Mouse (Mus musculus): ENCODE data around the gene Cbx2. TPM values are rescaled to one million over a fixed set of nuclear protein-coding genes. Genes with fewer than 3 reads are reported as not detected.

Cbx2 gene
- polyA plus RNA-seq, 1 experiment, result 11.6 TPM

DNA sequence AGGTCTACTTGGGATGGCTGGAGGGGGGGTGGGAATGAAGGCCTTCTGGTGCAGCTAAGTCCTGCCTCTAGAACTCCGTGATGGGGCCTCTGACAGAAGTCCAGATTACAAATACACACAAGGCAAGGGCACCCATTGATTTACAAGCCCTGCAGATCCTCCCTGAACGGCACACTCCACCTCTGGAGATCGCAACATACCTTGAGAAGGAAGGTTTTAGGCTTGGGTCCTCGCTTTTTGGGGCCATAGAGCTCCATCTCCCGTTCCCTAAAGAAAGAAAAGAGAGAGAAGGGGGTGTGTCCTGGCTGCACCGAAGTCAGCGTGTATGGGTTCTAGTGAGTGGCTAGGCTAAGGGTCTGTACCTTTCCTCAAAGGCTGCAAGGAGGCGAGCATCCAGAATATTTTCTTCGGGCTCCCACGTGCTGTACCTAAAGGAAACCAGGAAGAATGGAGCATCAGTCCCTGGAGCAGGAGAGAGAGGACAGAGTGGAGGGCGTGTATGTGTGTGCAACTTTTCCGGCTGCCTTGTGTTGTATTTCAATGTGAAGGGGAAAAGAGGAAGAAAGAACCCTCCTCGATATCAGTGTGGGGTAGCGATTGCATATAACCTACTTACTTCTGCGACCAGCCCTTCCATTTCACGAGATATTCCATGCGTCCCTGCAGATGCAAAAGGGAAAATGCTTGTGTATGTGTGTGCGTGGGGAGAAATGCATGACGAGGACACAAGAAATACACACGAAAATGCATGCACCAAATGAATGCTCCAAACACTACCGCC, 17.2 kb downstream of the Cbx2 start:
- Histone ChIP-seq H3K27ac (ENCODE audit: insufficient read depth, low read length) (no peak overlapping the region), H3K36me3 (ENCODE audit: control insufficient read depth, insufficient read depth, low read length, poor library complexity, severe bottlenecking) (no peaks in the 10 kb centered on the region), H3K4me1 (ENCODE audit: control insufficient read depth, insufficient read depth, low read length) (no peaks in the 10 kb centered on the region), H3K9me3 (replicated peaks; ENCODE audit: control insufficient read depth, insufficient read depth, low read length, poor library complexity, severe bottlenecking) (no peaks in the 10 kb centered on the region), H3K4me3 (ENCODE audit: low read depth, low read length) (peak overlapping the region; percentile 75), H3K9ac (ENCODE audit: low read depth, poor library complexity, severe bottlenecking) (no peak overlapping the region), H3K27me3 (ENCODE audit: control insufficient read depth, insufficient read depth, low read length, poor library complexity, severe bottlenecking) (peaks cover 35% of the 10 kb centered on the region)
- no peak for TF ChIP-seq EP300 (IDR thresholded peaks at IDR 0.05; ENCODE audit: insufficient read depth, low read depth, low read length)
- TF ChIP-seq CTCF (IDR thresholded peaks at IDR 0.05; ENCODE audit: low read depth, low read length), result no peak
- TF ChIP-seq POLR2A (IDR thresholded peaks at IDR 0.05; ENCODE audit: insufficient read depth, low read length), result no peak

DNA sequence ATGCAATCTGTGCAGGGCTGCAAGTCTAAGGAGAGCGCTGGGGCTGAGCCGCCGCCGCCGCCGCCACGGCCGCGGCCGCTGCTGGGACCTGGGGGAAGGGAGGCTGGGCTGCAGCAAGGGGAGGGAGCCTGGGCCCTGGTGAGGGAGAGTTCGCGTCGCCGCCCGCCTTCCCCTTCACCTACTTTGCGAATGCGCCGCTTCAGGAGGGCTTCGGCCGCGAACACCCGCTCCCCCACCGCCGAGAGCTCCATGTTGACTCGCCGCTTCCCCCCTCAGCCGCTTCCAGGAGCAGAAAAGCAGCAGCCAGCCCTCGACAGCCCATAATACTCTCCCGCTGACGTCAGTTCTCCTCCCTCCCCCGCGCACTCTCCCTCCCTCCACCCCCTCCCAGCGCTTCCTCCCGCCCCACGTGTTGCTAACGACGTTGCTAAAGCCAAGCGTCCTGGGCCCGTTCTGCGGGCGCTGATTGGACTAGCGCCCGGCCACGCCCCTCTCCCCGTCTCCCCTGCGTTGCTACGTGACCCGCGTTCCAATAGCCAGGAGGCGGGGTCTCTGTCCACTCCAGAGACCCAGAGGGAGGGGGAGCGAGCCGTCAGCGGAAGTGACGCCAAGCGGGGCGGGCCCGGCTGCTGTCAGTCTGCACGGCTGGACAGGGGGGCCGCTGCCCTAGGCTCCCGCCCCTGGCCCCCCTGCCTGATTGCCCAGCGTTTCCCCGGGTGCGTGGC, 18.0 kb downstream of the Cbx2 start, which contains the start of gene Cbx8:
Cbx8 (minus strand) TSS at position 370 of the 725 bp plus-strand sequence.
- peak within 1 kb of the TSS; percentile 36; the same call in 1 of the 2 replicates for H3K9ac ChIP-seq (ENCODE audit: low read depth, poor library complexity, severe bottlenecking)
- TF ChIP-seq POLR2A (IDR thresholded peaks at IDR 0.05; ENCODE audit: insufficient read depth, low read length), result no peak
- no peak for TF ChIP-seq CTCF (IDR thresholded peaks at IDR 0.05; ENCODE audit: low read depth, low read length)
- TF ChIP-seq EP300 (IDR thresholded peaks at IDR 0.05; ENCODE audit: insufficient read depth, low read depth, low read length), result no peak
- H3K36me3 ChIP-seq (ENCODE audit: control insufficient read depth, insufficient read depth, low read length, poor library complexity, severe bottlenecking), result no peaks in the 10 kb centered on the region
- H3K4me1 ChIP-seq (ENCODE audit: control insufficient read depth, insufficient read depth, low read length), result no peaks in the 10 kb centered on the region
- peaks cover 36% of the 10 kb centered on the region for H3K27me3 ChIP-seq (ENCODE audit: control insufficient read depth, insufficient read depth, low read length, poor library complexity, severe bottlenecking)
- H3K9me3 ChIP-seq (replicated peaks; ENCODE audit: control insufficient read depth, insufficient read depth, low read length, poor library complexity, severe bottlenecking), result no peaks in the 10 kb centered on the region
- peak within 1 kb of the TSS; percentile 75 for H3K4me3 ChIP-seq (ENCODE audit: low read depth, low read length)
- no peak within 1 kb of the TSS for H3K27ac ChIP-seq (ENCODE audit: insufficient read depth, low read length)

DNA sequence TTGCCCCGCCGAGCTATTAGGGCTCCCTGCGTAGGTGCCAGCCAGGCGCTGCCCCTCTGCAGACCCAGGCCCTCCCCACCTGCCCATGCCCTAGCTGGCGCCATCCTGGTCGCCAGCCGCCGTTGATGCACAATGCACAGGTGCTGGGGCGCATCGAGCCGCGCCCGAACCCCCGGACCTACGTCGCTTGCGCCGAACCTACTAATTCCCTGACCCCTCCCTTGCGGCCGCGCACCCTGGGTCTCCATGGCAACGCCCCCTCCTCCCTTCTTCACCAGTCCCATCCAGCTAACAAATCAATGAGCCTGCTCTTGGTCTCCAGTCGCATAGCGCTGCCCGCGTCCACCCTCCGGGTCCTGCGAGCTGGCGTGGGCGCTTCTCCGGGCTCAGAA, 18.6 kb downstream of the Cbx2 start:
- Histone ChIP-seq H3K4me3 (ENCODE audit: low read depth, low read length) (peak overlapping the region; percentile 69), H3K27me3 (ENCODE audit: control insufficient read depth, insufficient read depth, low read length, poor library complexity, severe bottlenecking) (peaks cover 38% of the 10 kb centered on the region), H3K27ac (ENCODE audit: insufficient read depth, low read length) (no peak overlapping the region), H3K9me3 (replicated peaks; ENCODE audit: control insufficient read depth, insufficient read depth, low read length, poor library complexity, severe bottlenecking) (no peaks in the 10 kb centered on the region), H3K36me3 (ENCODE audit: control insufficient read depth, insufficient read depth, low read length, poor library complexity, severe bottlenecking) (no peaks in the 10 kb centered on the region), H3K4me1 (ENCODE audit: control insufficient read depth, insufficient read depth, low read length) (no peaks in the 10 kb centered on the region), H3K9ac (ENCODE audit: low read depth, poor library complexity, severe bottlenecking) (no peak overlapping the region)
- TF ChIP-seq POLR2A (IDR thresholded peaks at IDR 0.05; ENCODE audit: insufficient read depth, low read length), result no peak
- no peak for TF ChIP-seq EP300 (IDR thresholded peaks at IDR 0.05; ENCODE audit: insufficient read depth, low read depth, low read length)
- TF ChIP-seq CTCF (IDR thresholded peaks at IDR 0.05; ENCODE audit: low read depth, low read length), result no peak

DNA sequence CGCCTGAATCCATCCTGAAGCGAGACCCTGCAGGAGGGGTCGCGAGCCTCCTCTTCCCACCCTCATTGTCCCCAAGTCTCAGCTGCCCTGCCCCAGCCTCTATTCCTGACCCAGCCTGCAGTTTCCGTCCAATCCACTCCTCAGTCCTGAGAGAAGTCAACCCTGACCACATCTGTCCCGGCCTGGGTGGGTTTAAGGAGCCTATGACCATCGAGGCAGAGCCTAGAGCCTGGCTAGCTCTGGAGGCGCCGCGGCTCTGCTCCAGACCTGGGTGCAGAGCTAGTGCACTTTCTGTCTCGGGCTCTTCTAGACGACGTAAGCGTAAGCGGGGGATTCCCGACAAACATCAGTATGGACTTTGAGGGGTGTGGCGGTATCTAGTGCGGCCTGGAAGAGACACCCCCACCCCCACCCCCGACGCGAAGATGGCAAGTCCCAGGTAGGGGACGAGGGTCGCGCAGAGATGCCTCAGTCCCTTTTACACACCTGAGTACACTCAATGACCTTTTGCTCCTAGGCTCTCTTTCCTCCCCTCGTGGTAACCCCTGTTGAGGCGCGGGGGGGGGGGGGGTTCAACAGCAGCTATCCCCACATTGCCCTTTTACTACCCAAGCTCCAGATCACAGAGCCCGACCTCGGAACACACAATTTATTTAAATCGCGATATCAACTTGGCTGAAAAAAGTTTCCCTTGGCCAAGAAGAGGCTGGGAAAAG, 19.1 kb downstream of the Cbx2 start:
- no peak overlapping the region for H3K9ac ChIP-seq (ENCODE audit: low read depth, poor library complexity, severe bottlenecking)
- peak overlapping the region; percentile 69 for H3K4me3 ChIP-seq (ENCODE audit: low read depth, low read length)
- H3K9me3 ChIP-seq (replicated peaks; ENCODE audit: control insufficient read depth, insufficient read depth, low read length, poor library complexity, severe bottlenecking), result no peaks in the 10 kb centered on the region
- no peaks in the 10 kb centered on the region for H3K36me3 ChIP-seq (ENCODE audit: control insufficient read depth, insufficient read depth, low read length, poor library complexity, severe bottlenecking)
- H3K27ac ChIP-seq (ENCODE audit: insufficient read depth, low read length), result no peak overlapping the region
- TF ChIP-seq CTCF (IDR thresholded peaks at IDR 0.05; ENCODE audit: low read depth, low read length), result no peak
- no peak for TF ChIP-seq EP300 (IDR thresholded peaks at IDR 0.05; ENCODE audit: insufficient read depth, low read depth, low read length)
- no peak for TF ChIP-seq POLR2A (IDR thresholded peaks at IDR 0.05; ENCODE audit: insufficient read depth, low read length)
- peaks cover 35% of the 10 kb centered on the region for H3K27me3 ChIP-seq (ENCODE audit: control insufficient read depth, insufficient read depth, low read length, poor library complexity, severe bottlenecking)
- no peaks in the 10 kb centered on the region for H3K4me1 ChIP-seq (ENCODE audit: control insufficient read depth, insufficient read depth, low read length)

DNA sequence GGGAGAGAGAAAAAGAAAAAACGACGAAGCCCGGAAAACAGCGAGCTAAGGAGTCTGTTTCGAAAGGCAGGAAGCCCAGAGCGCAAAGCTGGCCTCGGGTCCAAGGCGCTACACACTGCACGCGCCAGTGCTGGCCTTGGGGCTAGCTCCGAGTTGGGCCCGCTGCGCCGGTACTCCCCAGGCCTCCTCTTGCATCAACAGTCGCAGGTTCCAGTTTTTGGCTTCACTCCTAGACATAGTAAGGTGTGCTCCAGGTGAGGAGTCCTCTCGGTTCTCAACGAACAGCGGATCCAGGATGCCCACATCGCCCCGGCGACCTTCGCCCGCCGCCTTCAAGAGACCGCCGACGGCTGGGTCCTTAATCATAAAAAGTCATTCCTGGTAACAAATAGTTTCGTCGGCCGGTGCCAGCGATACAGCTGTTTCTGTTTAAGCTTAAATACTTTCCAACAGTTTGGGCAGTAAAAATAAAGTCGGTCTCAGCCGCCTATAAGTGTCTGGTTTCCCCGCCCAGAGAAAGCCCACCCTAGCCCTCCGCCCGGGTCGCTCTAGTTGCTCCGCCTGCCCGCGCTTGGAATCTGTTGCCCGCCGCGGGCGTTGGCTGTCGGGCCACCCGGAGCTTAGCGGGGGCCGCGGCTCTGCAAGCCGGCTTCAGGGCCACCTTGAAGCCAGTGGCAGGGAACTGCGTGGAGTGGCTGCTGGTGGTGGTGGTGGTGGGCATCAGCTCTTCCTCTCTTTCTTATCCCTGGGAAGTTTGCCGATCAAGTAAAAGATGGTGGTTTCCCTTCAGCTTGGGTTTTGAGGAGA, 19.9 kb downstream of the Cbx2 start:
- Histone ChIP-seq H3K9ac (ENCODE audit: low read depth, poor library complexity, severe bottlenecking) (no peak overlapping the region), H3K9me3 (replicated peaks; ENCODE audit: control insufficient read depth, insufficient read depth, low read length, poor library complexity, severe bottlenecking) (no peaks in the 10 kb centered on the region), H3K27ac (ENCODE audit: insufficient read depth, low read length) (no peak overlapping the region), H3K4me3 (ENCODE audit: low read depth, low read length) (no peak overlapping the region), H3K36me3 (ENCODE audit: control insufficient read depth, insufficient read depth, low read length, poor library complexity, severe bottlenecking) (no peaks in the 10 kb centered on the region), H3K27me3 (ENCODE audit: control insufficient read depth, insufficient read depth, low read length, poor library complexity, severe bottlenecking) (peaks cover 37% of the 10 kb centered on the region), H3K4me1 (ENCODE audit: control insufficient read depth, insufficient read depth, low read length) (no peaks in the 10 kb centered on the region)
- TF ChIP-seq CTCF (IDR thresholded peaks at IDR 0.05; ENCODE audit: low read depth, low read length) (no peak), EP300 (IDR thresholded peaks at IDR 0.05; ENCODE audit: insufficient read depth, low read depth, low read length) (no peak), POLR2A (IDR thresholded peaks at IDR 0.05; ENCODE audit: insufficient read depth, low read length) (no peak)
